Mouse (Mus musculus) forebrain, embryonic 14.5 days (tissue): ENCODE measurements around the gene Abcb11. TPM values are rescaled to one million over a fixed set of nuclear protein-coding genes. Genes with fewer than 3 reads are reported as not detected.

Source experiments
- ATAC-seq: fragments of 200-750 bp; cut with Nextera tagmentation; 2 replicates; pipeline ENCODE4 v1.8.0; 2017; ENCODE audit warnings: mild to moderate bottlenecking, moderate library complexity
- DNase-seq: peaks from one replicate; pipeline ENCODE4 v3.0.0-alpha.2; 2015; ENCODE audit warnings: low spot score
- H3K27ac ChIP-seq: fragments of 300-500 bp; sonication (generic); 2 replicates; pipeline ENCODE4 v1.5.1; 2014; ENCODE audit warnings: low read depth, mild to moderate bottlenecking, control low read depth, low read length, moderate library complexity
- H3K27me3 ChIP-seq: fragments of 300-500 bp; sonication (generic); replicated peaks from 2 replicates; pipeline ENCODE4 v1.6.1; 2014; ENCODE audit warnings: low read length, control low read depth, mixed read lengths; ENCODE audit not compliant: control insufficient read depth, insufficient read depth
- H3K36me3 ChIP-seq: fragments of 300-500 bp; sonication (generic); 2 replicates; pipeline ENCODE4 v1.6.1; 2014; ENCODE audit warnings: low read length, control low read depth; ENCODE audit not compliant: control insufficient read depth, insufficient read depth
- H3K4me1 ChIP-seq: fragments of 300-500 bp; sonication (generic); 2 replicates; pipeline ENCODE4 v1.6.1; 2014; ENCODE audit warnings: antibody characterized with exemption, low read length, control low read depth; ENCODE audit not compliant: control insufficient read depth, insufficient read depth
- H3K4me2 ChIP-seq: fragments of 300-500 bp; sonication (generic); 2 replicates; pipeline ENCODE4 v1.6.1; 2014; ENCODE audit warnings: mild to moderate bottlenecking, control low read depth, low read length
- H3K4me3 ChIP-seq: fragments of 300-500 bp; sonication (generic); 2 replicates; pipeline ENCODE4 v1.5.1; 2014; ENCODE audit warnings: low read depth, low read length, control low read depth
- H3K9ac ChIP-seq: fragments of 300-500 bp; sonication (generic); 2 replicates; pipeline ENCODE4 v1.6.1; 2014; ENCODE audit warnings: mild to moderate bottlenecking, low read length, control low read depth, moderate library complexity
- H3K9me3 ChIP-seq: fragments of 300-500 bp; sonication (generic); replicated peaks from 2 replicates; pipeline ENCODE4 v1.6.1; 2016; ENCODE audit warnings: low read length, control low read depth, mixed read lengths; ENCODE audit not compliant: control insufficient read depth
- WGBS: fragments of 180-500 bp; shearing (Covaris S2); extraction: QIAGEN DNeasy Blood & Tissue Kit; methylation state at CpG from one replicate; pipeline ENCODE4 v1.1.7; 2014; 5-methylcytosine and 5-hydroxymethylcytosine counted together
- polyA plus RNA-seq: library from polyadenylated mRNA; unstranded; fragments of >200 nt; fragmentation: Nextera tagmentation; extraction: Ambion mirVana; gene quantifications from 2 replicates; pipeline ENCODE4 v1.2.1, GENCODE M21; 2014

Abcb11 gene
- polyA plus RNA-seq, 1 experiment from 2014 or later, result 0.04 TPM

DNA sequence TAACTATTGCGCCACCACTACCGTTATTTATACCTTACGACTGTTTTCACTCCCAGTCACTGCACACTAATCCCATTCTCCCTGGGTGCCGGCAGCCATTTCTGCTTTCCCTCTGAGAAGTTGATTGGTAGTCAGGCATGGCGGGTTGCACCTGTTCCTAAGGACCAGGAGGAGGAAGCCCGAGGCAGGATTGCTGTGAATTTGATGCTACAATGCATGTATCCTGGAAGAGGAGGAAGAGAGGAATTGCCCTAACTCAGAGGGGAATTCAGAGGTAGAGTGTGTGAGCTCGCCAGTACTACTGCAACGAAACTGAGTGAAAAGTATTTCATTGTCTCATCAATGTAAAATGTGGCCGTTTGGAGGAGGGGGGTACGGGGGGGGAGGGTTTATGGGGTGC is 129.8 kb downstream of the Abcb11 start:
- no peak overlapping the region for H3K27ac ChIP-seq
- 69% methylated on average over 10 of the region's 10 CpGs for WGBS
- no peak overlapping the region for H3K4me2 ChIP-seq
- DNase-seq (no peak), ATAC-seq (no peak)
- no peak overlapping the region for H3K4me3 ChIP-seq
- no peaks in the 10 kb centered on the region for H3K4me1 ChIP-seq
- no peaks in the 10 kb centered on the region for H3K36me3 ChIP-seq
- no peaks in the 10 kb centered on the region for H3K9me3 ChIP-seq
- no peaks in the 10 kb centered on the region for H3K27me3 ChIP-seq
- H3K9ac ChIP-seq, result no peak overlapping the region

DNA sequence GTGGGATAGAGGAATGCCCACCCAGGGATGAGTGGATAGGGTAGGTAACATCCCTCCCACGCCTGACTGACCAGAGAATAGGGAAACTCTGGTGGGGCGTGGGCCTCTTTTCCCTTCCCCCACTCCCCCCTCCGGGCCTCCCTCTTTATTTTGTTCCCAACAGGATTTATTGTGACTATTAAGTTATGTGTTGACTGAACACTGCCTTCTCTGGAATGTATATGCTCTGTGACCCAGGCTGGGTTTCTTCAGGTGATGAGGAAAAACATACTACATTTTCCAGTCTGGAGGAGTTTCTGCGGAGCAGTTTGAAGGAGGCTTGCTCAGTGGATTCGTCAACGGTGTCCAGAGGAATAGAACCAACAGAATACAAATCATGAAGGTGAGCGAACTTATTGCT is 131.6 kb downstream of the Abcb11 start, which contains the start of gene G6pc2:
Gene G6pc2 (plus strand): TSS at position 301 of the 400 bp plus-strand sequence.
- DNase-seq, result no peak
- H3K4me2 ChIP-seq, result no peak within 1 kb of the TSS
- no peak within 1 kb of the TSS for H3K27ac ChIP-seq
- no peak within 1 kb of the TSS for H3K9ac ChIP-seq
- H3K36me3 ChIP-seq, result no peaks in the 10 kb centered on the region
- H3K27me3 ChIP-seq, result no peaks in the 10 kb centered on the region
- no peaks in the 10 kb centered on the region for H3K9me3 ChIP-seq
- no peak for ATAC-seq
- 79% methylated on average over 7 of the region's 7 CpGs for WGBS
- no peak within 1 kb of the TSS for H3K4me3 ChIP-seq
- no peaks in the 10 kb centered on the region for H3K4me1 ChIP-seq

DNA sequence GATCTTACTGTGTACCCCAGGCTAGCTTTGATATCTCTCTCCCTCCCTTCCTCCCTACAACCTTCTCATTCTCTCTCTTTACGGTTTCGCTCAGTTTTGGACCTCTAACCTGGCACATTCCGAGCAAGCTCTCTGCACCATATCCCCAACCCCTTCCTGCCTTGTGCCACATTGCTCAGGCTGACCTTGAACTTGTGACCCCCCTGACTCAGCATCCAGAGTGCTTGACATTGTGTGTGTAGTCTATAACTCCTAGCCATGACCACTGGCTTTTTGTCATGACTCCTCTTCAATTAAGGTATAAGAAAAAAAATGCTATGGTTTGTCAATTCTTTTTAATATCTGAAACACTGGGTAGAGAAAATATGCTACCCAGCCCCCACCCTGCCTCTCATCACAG is 132.7 kb downstream of the Abcb11 start:
- Histone ChIP-seq H3K27ac (no peak overlapping the region), H3K4me1 (no peaks in the 10 kb centered on the region; the same call in 1 of the 2 replicates), H3K9me3 (no peaks in the 10 kb centered on the region), H3K27me3 (no peaks in the 10 kb centered on the region), H3K4me2 (no peak overlapping the region), H3K4me3 (no peak overlapping the region), H3K36me3 (no peaks in the 10 kb centered on the region), H3K9ac (no peak overlapping the region)
- DNase-seq (no peak), ATAC-seq (no peak)
- WGBS, result 93% methylated on average over 3 of the region's 3 CpGs

DNA sequence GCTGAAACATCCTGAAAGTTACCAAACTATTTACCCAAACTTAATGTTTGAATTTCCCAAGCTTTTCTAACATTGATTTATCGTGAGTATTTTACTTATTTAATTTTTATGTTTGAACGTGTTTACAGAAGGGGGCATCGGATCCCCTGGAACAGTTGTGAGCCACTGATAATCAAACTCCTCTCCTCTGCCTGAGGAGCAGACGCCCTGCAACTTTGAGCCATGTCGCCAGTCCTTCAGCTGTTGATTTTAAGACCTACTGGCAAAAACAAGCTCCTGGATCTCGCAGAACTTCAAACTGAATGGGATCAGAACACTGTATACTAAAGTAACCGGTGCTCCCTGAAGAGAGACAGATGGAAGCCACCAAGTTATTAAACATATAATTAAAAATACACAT is 135.9 kb downstream of the Abcb11 start:
- no peak overlapping the region for H3K9ac ChIP-seq
- H3K4me3 ChIP-seq, result no peak overlapping the region
- peak overlapping the region; percentile 24; the same call in 1 of the 2 replicates for H3K4me2 ChIP-seq
- ATAC-seq, result no peak
- WGBS, result 27% methylated on average over 7 of the region's 7 CpGs
- no peaks in the 10 kb centered on the region; the same call in 1 of the 2 replicates for H3K4me1 ChIP-seq
- no peak for DNase-seq
- no peak overlapping the region for H3K27ac ChIP-seq
- no peaks in the 10 kb centered on the region for H3K9me3 ChIP-seq
- no peaks in the 10 kb centered on the region for H3K27me3 ChIP-seq
- H3K36me3 ChIP-seq, result peaks cover 10% of the 10 kb centered on the region; the same call in 1 of the 2 replicates

DNA sequence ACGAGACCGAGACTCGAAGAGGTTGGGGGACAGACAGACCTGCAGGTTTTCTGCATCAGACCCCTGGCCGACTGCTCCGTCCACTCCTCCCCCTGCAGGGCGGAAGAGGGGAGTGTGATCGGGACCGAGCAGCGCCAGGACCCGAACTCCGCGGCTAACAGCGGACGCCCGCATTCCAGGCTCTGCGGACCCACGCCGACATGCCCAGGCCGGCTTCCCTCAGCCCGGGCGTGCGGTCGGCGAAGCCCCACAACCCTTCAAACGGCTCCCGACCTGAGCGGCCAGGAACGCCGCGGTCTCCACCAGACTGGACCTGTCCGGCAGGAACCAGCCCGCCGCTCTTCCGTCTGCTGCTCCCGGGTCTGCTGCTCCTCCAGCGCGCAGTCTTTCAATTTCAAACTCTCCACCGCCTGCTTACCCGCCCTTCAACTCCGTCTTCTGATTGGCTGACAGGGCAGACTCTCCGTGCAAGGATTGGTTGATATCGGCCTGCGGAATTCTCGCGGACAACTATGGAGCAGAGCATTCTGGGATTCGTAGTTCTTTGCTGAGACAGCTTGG is 136.5 kb downstream of the Abcb11 start, which contains the start of gene Spc25:
Gene Spc25 (minus strand): TSS at position 404 of the 561 bp plus-strand sequence.
- ATAC-seq (peak; percentile 100), DNase-seq (peak; percentile 98)
- Histone ChIP-seq H3K4me1 (no peaks in the 10 kb centered on the region; the same call in 1 of the 2 replicates), H3K4me2 (peak within 1 kb of the TSS; percentile 83), H3K27me3 (no peaks in the 10 kb centered on the region), H3K9ac (peak within 1 kb of the TSS; percentile 76), H3K9me3 (no peaks in the 10 kb centered on the region), H3K4me3 (peak within 1 kb of the TSS; percentile 66), H3K36me3 (peaks cover 17% of the 10 kb centered on the region), H3K27ac (0 out of 2 replicates have a peak within 1 kb of the TSS, but pooled peaks have one; percentile 44)
- under 1% methylated on average over 46 of the region's 46 CpGs for WGBS

DNA sequence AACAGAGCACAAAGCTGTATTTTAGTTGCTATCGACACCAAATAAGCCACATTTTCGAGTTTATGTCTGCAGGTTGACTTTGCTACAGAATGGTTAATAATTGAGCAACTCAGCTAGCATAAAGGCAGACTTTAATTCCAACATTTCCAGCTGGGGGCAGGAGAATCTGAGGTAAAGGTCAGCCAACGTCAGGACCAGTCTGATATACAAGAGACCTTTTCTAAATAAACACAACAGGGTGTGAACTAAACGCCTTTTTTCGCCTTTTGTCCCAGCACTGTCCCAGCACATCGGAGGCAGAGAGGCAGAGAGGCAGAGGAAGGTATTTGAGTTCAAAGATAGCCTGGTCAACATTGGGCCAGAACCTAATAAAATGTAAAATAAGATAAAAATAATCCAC is 137.2 kb downstream of the Abcb11 start:
- H3K27me3 ChIP-seq, result no peaks in the 10 kb centered on the region
- DNase-seq (no peak), ATAC-seq (no peak)
- 16% methylated on average over 6 of the region's 6 CpGs for WGBS
- H3K27ac ChIP-seq, result no peak overlapping the region
- peak overlapping the region; percentile 76 for H3K9ac ChIP-seq
- peak overlapping the region; percentile 66 for H3K4me3 ChIP-seq
- H3K9me3 ChIP-seq, result no peaks in the 10 kb centered on the region
- H3K4me2 ChIP-seq, result peak overlapping the region; percentile 83
- peaks cover 18% of the 10 kb centered on the region for H3K36me3 ChIP-seq
- no peaks in the 10 kb centered on the region; the same call in 1 of the 2 replicates for H3K4me1 ChIP-seq

DNA sequence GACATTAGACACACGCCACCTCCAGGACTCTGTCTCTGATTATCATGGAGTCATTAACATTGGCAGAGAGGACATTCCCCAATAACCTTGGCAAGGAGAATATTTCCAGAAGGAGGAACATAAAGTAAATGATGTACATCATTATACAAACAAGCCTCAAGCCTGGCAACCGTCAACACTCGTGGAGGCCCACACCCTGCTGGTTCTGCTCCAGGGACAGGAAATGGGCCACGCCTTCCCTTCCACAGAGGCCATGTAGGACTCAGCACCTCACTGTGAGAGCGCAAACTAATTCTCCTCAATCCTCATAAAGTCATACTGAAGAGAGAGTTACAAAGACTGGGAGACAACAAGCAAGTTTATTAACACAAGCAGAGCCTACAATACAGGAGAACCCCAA is 148.9 kb downstream of the Abcb11 start:
- 87% methylated on average over 5 of the region's 5 CpGs for WGBS
- Histone ChIP-seq H3K9me3 (no peaks in the 10 kb centered on the region), H3K36me3 (peaks cover 41% of the 10 kb centered on the region), H3K4me2 (no peak overlapping the region), H3K27me3 (no peaks in the 10 kb centered on the region), H3K9ac (no peak overlapping the region), H3K4me3 (no peak overlapping the region), H3K4me1 (no peaks in the 10 kb centered on the region), H3K27ac (no peak overlapping the region)
- DNase-seq (no peak), ATAC-seq (no peak)

DNA sequence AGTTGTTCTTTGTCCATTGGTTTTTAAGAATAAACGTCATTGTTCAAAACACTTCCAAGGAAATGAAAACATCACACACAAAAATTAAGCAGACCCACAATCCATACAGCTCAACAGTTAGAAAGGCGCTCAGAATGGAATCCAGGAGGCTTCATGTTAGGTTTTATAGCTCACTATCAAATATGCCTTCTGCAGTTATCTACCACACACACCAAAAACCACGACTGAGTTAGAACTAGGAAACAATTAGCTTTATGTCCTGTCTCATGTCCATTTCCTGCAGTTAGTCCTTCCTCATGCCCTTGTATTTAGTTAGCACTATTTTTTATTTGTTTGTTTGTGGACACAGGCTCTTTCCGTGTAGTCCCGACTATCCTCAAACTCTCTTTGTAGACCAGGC is 151.4 kb downstream of the Abcb11 start:
- ATAC-seq (no peak), DNase-seq (no peak)
- WGBS, result 90% methylated on average over 5 of the region's 5 CpGs
- Histone ChIP-seq H3K9ac (no peak overlapping the region), H3K27me3 (no peaks in the 10 kb centered on the region), H3K4me1 (no peaks in the 10 kb centered on the region), H3K36me3 (peaks cover 30% of the 10 kb centered on the region), H3K4me3 (no peak overlapping the region), H3K4me2 (no peak overlapping the region), H3K9me3 (no peaks in the 10 kb centered on the region), H3K27ac (no peak overlapping the region)

DNA sequence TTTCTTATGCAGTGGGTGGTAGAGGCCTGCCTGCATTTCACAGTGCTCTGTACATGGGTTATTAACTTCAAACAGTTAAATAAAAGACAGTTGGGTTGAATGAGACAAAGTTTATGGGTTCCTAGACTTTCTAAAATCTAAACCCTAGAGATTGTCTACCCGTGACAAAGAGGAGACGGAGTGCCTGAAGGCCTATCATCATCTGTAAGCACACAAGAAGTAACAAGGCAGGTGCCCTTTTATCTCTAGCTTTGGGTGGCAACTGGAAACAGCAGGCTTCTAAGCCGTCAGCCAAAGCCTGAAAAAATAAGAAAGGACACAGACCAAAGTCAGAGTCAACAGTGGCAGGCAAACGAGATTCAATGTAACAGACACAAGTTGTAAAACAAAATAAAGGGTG is 153.2 kb downstream of the Abcb11 start:
- Histone ChIP-seq H3K4me3 (no peak overlapping the region), H3K27me3 (no peaks in the 10 kb centered on the region), H3K36me3 (peaks cover 18% of the 10 kb centered on the region), H3K9ac (no peak overlapping the region), H3K4me2 (no peak overlapping the region), H3K4me1 (no peaks in the 10 kb centered on the region), H3K9me3 (no peaks in the 10 kb centered on the region), H3K27ac (no peak overlapping the region)
- WGBS, result 73% methylated on average over 4 of the region's 4 CpGs
- DNase-seq, result no peak
- ATAC-seq, result no peak
